Mouse (Mus musculus): ENCODE measurements around the gene Mctp2.

Gene Mctp2

DNA sequence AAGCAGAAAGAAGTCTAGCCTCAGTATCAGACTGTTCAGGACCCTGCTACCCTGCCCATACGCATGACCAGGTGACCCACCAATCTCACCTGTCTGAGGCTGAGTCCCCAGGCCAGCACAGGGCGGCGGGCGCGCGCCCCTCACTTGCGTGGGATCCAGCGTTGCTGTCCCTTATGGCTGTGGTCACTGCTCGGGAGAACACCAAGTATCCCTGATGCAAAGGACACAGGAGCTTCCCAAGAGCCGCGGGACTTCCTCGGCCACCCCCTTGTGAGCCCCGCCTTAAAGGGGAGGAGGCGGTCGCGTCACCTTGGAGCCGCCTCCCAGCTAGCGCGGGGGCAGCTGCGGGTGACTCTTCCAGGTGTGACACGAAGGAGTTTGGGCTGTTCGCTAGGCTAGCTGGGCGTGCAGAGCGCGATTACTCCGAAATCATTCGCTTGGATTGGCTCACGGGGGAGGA is at the start of gene Mctp2:
Gene Mctp2 (minus strand): TSS at position 227 of the 460 bp plus-strand sequence.
- peak; percentile 46 for DNase-seq

DNA sequence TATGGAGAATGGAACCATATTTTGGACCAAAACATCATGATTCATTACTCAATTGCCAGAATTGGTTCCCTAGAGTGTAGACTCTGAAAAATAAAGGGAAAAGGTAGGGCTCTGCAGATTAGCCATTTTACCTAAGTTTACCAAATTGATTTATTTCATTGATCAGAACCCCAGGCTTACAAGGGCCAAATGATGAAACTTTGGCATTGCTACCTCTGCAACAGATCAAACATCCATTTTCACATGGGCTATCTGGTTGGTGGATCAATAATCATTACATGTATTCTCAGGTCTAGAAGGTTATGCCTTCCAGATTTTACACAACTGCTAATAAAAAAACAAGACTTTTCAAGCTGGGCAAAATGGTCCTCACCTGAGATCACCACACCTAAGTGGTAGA is 39.5 kb upstream of the Mctp2 start:
- no peak for DNase-seq

DNA sequence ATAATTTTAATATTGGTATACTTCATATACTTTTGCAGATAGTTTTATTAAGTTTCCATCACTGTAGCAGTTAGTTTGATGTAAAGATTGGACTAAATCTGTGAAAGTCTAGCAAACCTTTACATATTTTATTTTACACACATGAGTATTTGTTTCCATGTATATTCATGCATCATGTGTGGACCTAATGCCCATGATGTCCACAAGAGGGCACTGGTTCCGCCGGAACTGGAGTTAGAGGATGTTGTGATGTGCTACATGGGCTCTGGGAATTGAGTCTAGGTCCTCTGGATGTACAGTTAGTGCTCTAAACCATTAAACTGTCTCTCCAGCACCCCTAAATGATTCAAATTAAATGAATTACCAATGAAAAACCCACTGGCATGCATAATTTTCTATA is 37.3 kb upstream of the Mctp2 start:
- no peak for DNase-seq

DNA sequence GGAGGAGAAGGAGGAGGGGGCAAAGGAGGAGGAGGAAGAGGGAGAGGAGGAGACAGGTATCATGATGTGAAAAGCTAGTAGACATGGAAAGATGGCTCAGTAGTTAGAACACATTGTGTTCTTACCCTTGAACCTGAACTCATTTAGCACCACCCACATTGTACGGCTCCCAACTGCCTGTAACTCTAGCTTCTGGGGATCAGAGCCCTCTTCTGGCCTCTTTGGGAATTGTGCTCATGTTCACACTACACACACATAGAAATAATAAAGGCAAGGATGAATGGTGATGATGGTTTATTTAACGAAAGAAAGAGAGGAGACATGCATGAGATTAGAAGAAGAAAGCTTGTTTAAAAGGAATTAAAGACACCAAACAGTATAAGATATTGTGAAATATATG is 36.4 kb upstream of the Mctp2 start:
- DNase-seq = no peak

DNA sequence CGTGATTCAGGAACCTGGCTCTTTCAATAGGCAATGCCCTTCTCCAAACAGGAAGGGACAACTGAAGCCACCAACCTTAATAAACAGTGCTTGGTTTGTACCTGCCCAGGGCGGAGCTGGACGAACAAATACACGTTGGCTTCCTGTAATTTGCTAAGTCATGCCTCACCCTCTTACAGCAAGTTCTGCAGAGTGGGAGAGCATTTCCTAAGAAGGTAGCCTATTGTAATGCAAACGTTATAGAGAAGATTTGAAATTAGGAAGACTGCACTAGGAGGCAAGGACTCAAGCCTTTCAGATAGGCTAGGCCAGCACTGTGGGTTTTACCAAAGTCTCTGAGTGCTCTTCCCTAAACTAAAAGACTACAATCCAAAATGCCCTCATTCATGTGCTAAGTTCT is 19.6 kb upstream of the Mctp2 start:
- DNase-seq = no peak

DNA sequence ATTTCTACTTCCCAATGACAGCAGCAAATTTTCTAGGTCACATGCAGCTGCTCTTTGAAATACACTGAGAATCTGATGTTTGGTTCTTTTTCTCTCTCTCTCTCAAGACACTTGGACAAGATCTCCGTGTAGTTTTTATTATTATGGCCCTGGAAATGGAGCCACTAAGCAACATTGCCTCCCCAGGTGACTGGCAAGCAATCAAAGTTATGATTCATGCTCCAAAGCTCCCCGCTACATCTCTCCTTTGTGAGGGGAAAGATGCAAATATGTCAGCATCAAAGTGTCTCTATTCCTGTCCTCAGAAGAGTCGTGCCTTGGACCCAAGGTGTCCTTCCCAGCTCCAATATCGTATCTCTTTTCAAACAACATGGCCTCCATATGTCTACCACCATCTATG is 14.5 kb upstream of the Mctp2 start:
- no peak for DNase-seq

DNA sequence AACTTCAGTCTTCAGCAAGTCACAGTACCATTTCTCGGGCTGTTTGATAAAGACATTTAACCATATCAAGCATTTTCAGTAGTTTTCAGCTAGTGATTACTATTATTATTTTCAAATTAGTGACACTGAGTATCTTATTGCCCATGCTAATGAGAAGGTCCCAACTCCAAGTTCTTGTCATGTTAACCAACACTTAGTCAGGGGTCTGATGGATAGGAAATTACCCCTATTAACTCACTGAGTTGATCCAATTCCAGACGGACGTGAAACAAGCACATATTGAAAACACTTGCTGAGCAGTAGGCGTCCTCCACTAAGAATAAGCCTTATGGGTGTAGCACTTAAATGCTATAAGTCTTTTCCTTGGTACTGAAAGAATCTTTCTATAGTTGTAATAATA is 14.0 kb upstream of the Mctp2 start:
- DNase-seq = no peak

DNA sequence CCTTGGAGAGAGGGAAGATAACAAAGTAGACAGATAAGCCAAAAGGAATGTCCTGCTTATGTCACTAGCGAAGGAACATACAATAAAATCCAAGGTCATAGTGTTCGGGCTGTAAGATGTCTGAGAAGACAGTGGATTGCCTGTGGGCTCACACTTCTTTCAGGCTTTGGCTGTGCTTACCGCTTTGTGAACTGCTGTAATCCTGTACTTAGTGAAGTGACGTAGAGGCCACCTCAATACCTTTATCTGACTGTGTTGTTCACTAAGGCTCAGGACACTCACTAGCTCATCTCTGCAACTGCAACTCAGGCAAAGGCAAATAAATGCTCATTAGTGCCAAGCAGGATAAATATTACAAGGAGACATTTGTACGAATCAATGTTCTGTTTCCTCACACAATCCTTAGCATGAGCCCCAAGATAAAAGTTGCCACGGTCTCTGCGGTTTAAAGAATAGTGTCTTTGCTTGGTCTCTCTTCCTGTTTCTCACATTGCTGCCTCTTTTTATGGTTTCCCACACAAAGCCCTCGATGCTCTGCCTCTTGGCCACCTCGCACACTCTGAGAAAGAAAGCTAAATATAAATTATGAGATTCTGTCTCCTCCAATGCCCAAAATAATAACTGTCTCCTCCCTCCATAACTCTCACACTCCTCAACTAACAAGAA is 8.1 kb upstream of the Mctp2 start:
- DNase-seq = no peak

DNA sequence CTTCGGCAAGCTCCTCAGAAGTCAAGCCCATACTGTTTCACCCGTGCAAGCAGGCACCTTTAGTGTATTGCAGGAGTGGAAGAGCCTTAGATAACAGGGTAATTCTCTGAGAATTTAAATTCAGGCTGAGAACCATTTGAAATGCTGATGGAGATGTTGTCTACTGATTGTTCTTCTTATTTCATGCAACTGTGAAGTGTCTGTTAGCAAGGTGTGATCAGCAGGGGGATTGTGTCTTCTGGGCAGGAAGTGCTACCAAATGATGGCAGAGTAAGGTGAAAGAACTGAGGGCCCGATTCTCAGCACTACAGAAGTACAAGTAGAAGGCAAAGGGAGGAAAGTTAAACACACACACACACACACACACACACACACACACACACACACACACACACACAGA is 7.5 kb upstream of the Mctp2 start:
- no peak for DNase-seq

DNA sequence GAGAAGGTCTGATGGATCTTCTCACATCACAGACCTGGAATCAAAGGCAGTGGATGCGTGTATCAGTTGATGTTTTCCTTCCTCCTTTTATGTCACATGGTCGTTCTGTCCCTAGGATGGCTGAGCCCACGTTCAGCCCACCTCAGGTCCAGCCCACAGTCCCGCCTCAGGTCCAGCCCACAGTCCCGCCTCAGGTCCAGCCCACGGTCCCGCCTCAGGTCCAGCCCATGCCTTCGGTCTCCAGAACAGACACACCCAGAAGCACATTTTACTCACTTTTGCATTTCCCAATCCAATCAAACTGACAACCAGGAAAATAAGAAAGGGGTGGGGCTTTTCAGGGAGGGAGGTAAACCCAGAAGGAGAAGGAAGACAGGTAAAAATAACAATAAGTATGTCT is 5.2 kb upstream of the Mctp2 start:
- DNase-seq = no peak

DNA sequence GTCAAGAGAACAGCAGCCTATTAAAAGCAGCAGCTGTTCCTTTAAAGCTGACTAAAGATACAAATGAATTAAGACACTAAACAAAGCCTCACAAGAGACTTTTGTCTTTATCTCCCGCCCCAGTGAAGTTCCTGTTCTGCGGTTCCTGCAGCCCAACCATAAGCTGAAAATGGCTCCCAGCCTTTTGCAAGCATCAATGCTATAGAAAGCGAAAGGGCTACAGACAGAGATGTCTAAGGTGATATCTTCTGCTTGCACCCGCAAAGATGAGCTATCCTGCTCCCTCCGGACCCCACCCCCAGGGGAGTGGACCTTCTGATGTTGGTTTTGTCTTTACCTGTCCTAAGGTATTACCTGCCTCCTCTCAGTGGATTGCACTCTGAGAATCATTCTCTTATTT is 1.7 kb upstream of the Mctp2 start:
- no peak for DNase-seq

DNA sequence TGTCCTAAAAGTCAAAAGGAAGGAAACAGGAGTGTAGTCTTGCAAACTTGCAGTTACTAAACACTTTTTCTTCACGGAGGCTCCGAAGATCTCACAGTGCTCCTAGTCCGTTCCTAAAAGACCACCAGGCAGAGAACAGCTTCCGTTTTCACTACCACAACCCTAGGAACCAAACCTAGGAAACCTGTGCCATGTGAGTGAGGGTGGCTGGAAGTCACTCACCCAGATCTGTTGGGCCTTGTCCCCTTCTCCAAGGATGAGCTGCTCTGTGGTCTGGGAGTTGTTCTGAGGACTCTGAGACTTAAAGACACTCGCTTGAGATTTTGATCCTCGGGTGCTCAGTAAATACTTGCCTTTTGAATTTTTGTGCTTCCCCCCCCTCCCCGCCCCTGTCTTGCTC is 439 bp upstream of the Mctp2 start:
- no peak for DNase-seq

DNA sequence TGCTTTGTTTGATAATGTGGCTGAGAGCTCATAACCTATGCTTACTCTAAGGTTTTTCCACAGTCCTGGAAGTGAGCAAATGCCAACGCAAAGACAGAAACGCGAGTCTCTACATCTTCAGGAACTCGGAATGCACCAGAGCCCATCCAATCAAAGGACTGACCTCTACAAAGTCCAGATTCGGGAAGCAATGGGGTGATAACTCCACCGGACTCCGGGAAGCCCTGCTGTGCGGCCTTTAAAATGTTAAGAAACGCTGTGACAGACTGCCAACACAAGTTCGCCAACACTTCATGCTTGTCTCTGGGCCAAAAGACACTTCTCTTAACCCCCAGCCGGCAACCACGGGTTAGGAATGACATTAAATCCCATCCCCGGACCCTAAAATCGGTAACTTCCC is 437 bp downstream of the Mctp2 start:
- DNase-seq = no peak

DNA sequence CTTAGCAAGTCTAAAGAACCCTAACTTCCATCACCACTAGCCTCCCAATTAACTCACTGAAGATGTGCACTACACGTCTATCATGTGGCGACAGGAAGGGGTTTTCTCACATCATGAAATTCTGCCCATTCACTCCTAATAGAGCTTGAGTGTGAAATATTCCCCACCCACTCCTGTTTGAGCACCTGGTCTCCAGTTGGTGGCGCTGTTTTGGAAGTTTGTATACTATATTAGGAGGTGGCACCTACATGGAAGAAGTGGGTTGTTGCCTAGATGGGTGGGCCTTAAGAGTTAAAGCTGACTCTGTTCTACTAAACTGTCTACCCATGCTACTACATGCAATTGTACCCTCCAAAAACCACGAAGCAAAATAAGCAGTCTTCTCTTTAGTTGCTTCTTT is 4.7 kb downstream of the Mctp2 start:
- DNase-seq = no peak

DNA sequence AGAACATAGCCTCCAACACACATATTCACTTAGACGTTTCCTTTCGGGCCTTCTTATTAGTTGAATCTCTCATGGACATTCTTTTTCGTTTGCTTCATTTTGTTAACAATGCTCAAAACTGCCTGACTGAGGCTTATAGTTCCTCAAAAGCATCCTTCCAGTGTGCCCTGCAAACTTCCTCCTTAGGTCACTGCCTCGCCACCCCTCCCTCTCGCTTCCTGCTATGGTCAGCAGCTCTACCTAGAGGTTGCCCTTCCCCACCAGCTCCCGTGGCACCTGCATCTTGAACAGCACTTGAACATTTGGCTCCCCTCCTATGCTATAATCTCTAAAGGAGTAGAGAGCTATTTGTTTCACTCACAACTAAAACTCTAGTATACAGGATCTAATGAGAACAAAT is 6.7 kb downstream of the Mctp2 start:
- peak; percentile 18 for DNase-seq

DNA sequence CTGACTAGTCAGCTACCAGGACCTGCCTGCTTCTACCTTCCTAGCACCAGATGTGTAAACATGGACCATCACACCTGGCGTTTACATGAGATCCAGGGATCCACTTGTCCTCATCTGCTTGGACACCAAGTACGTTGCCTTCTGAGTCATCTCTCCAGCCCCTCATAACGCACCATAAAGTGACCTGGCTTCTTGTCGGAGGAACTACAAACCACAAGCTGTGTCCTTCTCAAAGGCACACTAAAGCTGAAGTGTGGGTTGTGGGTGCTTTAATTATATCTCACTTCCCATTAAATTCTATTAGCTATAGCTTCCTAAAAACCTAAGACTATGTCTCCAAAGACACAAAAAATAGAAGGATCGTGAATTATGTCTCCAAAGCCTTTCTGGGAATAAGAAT is 9.4 kb downstream of the Mctp2 start:
- no peak for DNase-seq

DNA sequence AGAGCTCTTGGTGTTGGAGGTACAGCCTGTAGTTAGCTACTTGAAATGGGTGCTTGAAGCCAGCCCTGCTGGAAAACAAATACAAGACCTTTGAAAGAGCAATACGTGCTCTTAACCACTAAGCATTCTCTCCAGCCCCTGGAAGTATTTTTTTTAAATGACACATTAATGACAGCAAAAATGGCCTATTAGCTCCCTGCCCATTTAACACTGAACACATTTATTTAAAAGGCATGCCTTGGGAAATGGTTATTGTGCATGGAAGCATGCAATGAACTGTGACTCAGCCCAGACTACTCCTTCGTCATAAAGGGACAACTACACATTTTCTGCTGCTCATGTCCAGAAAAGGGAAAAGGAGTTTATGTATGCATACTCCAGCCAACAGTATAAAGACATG is 10.2 kb downstream of the Mctp2 start:
- no peak for DNase-seq

DNA sequence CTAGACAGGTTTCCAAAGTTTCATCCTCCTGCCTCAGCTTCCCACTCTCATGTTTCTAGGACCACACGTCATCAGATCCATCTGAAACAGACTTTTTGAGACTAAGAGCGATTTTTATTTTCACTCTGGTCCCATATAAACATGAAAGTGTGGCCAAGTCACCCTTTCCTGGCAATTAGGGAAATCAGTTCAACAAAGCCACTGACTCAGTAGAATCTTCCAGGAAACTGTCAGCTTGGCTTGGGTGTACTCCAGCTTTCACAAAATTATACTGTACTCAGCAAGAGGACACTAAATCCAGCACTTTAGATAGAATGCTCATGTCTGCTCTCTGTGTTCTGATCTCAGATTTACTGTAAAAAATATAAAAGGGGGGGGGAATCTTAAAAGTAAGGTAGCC is 11.5 kb downstream of the Mctp2 start:
- no peak for DNase-seq

DNA sequence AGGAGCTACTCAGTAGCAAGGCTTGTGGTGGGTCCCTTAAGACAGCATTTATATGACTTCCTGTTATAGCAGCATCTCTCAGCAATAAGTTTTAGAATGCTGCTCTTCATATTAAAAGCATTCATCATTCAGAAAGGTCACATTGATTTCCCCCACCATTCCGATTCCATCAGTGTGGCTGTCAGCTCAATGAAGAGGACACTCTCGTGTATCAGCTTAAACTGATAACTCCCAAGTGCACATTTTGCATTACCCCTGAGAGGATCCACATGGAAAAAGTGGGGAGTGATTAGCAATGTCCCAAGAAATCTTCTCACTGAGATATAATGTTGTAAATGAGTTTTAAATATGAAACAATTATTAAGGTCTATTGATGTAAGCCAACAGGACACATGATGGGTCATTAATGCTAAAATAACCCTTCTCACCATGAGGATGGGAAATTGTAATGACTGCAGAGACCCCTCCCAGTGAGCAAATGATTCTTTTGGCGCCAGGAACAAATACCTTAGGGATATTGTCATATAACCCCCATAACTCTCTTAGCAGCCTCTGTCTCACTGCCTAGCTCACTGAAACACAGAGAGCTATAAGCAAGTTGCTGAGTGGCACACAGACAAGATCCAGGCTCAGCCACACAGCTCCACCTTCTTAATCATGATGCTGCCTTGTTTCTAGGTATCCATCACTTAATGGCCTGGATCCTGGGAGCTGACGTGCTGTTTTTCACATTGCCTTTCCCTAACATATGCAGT is 12.4 kb downstream of the Mctp2 start:
- no peak for DNase-seq

DNA sequence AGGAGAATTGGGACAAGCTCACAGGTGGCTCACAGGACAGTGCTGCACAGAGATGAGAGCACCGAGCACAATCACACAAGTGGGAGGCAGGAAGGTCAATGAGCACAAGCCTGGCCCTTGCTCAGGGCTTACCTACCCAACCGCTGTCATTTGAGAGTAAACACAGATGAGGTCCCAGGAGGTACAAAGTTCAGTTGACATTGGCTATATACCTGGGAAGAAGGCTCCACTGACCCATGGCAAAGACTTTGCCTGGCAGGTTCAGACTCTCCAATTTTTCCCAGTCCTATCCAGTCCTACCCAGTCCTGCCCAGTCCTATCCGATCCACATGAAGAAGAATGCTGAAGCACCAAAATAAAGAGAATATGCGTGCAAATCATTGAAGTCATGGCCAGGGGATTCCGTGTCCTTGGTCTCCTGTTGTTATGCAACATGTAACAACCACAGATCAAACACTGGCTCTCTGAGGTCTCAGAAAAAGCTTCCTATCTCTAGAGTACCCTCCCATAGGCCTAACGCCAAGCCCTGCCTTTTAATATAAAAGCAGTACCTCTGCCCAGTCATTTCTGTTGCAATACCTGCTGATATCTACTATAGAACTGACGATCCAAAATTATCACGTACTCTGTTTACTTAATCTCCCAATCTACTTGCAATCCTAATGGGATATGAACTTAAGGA is 14.0 kb downstream of the Mctp2 start:
- DNase-seq = peak; percentile 8

DNA sequence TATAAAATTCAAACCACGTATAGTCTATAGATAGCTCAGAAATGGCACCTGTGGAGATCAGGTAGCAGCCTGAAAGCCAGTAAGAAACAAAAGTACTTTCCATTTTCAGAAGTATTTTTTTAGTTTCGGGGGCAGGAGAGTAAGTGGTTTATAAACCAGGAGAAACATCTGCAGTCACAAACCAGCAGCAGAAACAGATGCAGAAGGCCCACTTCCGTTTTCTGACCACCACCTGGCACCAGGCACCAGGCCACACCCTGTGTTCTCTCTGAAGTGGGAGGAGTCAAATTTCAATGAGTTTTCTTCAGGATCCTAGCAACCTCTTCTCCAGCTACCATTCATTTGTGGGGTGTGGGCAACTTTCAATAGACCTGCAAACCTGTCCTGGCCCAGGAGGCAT is 25.7 kb downstream of the Mctp2 start:
- DNase-seq = no peak

DNA sequence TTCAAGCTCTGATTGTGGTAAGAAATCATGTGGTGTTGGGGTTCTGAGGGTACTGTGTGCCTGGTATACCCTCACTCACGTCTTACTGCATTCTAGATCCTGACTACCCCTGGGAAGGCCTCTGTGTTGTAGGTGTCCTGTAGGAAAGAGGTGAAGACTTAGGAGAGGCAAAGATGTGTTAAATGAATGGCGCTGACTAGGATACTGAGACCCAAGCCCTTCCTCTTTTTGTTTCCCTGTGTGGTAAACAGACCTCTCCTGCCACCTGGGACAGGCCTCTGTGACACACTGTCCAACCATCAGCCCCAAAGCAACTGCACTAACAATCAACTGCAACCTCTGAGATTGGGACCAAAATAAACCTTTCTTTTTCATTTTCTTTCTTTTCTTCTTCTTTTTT is 28.0 kb downstream of the Mctp2 start:
- no peak for DNase-seq

DNA sequence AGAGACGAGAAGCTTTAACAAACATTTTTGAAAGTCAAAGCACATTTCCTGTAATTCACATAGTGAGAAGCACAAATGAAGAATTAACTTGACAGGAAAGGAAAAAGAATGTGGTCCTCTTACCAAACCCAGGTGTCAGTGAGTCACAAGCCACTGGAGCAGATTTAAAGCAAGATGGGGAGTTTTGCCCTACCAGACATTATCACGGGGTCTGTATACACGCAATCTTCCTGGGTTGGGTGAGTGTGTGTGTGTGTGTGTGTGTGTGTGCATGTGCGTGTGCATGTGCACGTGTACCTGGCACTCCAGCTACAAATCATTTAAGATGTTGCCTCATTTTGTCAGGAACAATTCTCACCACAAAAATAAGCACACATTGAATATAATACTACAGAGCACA is 30.9 kb downstream of the Mctp2 start:
- no peak for DNase-seq

DNA sequence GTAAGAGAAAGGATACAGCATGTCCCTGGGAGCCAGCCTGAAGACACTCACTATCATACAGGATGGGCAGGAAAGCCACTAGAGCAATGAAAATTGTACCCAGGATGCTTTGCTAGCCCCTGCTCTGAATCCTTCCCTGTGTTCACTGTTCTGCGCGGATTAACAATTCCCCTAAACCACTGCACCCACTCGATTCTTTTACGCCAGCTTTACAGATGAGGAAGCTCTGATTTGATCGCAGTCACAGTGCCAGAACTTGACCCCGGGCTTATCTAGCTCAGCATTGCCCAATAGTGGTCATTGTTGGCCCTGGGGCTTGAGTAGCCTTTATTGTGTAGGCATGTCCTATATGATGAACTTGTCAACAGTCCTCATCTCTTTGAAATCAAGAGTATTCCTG is 34.9 kb downstream of the Mctp2 start:
- no peak for DNase-seq
